Mouse (Mus musculus): ENCODE measurements around the gene E2f7. TPM values are rescaled to one million over a fixed set of nuclear protein-coding genes. Genes with fewer than 3 reads are reported as not detected.

The E2f7 gene
- 2.3 TPM for polyA plus RNA-seq (2014; fragmentation: Illumina TruSeq; extraction: RNeasy Lipid Tissue Mini Kit (QIAGEN cat#74804); ENCODE audit: low read depth, low replicate concordance)

DNA sequence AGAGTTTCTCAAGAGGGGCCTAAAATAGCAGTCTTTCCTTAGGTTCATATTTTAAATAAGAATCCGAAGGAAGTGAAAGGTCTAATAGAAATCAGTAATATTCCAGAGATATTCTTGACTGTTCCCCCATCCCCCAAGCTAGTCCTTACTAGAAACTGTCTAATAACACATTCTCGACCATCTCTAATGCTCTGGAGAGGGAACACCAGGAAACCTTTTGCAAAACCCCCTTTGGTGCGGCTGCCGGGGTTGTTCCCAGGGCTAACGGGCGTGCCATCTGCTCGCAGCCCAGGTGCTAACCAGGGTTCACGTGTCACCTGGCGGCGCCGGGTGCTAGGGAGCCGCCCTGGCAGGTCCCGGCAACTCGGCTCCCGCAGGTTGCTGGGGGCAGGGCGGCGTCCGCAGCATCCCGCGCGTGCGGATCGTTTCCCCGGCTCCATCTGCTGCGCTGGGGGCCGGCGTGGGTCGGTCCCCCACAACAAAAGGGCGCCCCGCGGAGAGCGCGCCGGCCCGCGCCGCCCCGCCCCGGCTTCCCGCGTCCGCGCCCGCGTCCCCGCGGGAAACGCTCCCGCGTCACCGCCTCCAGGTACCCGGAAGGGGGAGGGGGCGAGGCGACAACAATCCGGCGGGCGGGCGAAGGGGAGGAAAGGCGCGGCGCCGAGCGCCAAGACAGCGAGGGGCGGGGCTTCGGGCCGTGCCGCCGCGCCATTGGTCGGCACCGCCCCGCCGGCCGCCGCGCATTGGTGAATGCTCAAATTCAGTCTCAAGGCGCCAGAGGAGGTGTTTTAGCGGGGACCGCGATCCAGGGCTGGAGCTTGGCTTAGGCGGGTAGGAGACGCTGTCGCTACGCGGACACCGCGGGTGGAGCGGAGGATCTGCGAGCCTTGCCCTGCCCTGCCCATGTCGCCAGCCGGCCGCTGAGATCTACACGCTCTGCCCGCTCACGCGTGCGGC, at the start of gene E2f7:
TSS of gene E2f7 (plus strand) at position 754 of the 954 bp plus-strand sequence.

Other genes with a start within 250 kb of the E2f7 start
- gene Csrp2, start 174.3 kb downstream of the E2f7 start, polyA plus RNA-seq (2014; fragmentation: Illumina TruSeq; extraction: RNeasy Lipid Tissue Mini Kit (QIAGEN cat#74804); ENCODE audit: low read depth, low replicate concordance): 13.6 TPM

All from testis, adult 10 weeks (tissue).